Mouse (Mus musculus) embryonic fibroblast, embryonic 13.5 days (primary cell): ENCODE data around the gene Tnfrsf12a. TPM values are rescaled to one million over a fixed set of nuclear protein-coding genes. Genes with fewer than 3 reads are reported as not detected.

ENCODE experiments used
- H3K27ac ChIP-seq: 2 replicates; pipeline ENCODE4 v1.5.1; 2012; ENCODE audit warnings: low read length, control low read depth, inconsistent platforms; ENCODE audit not compliant: insufficient read depth
- H3K4me1 ChIP-seq: 2 replicates; pipeline ENCODE4 v1.6.1; 2011; ENCODE audit warnings: low read length; ENCODE audit not compliant: control insufficient read depth, insufficient read depth
- H3K4me3 ChIP-seq: 2 replicates; pipeline ENCODE4 v1.5.1; 2011; ENCODE audit warnings: mild to moderate bottlenecking, control low read depth, low read length; ENCODE audit not compliant: insufficient read depth
- CTCF ChIP-seq: IDR thresholded peaks from 2 replicates; pipeline ENCODE4 v1.5.1; 2011; ENCODE audit warnings: mild to moderate bottlenecking, control low read depth, low read length, moderate library complexity, borderline replicate concordance; ENCODE audit not compliant: insufficient read depth
- POLR2A ChIP-seq: IDR thresholded peaks from 2 replicates; pipeline ENCODE4 v1.6.1; 2011; ENCODE audit warnings: low read depth, mild to moderate bottlenecking, control low read depth, low read length, moderate library complexity
- polyA plus RNA-seq: library from polyadenylated mRNA; stranded (reverse); fragments of >200 nt; gene quantifications from 2 replicates; pipeline ENCODE4 v1.2.4, GENCODE M21; 2011; ENCODE audit warnings: low read depth; ENCODE audit not compliant: missing spikeins, insufficient read length

Gene Tnfrsf12a
- polyA plus RNA-seq, 1 experiment = 126 TPM

- Histone ChIP-seq H3K4me3 (peak overlapping the region; percentile 83), H3K4me1 (no peaks in the 10 kb centered on the region; the same call in 1 of the 2 replicates), H3K27ac (no peak overlapping the region)
- TF ChIP-seq CTCF (no peak), POLR2A (no peak)
Observed at GRCm38 (mm10) chr17:23672761-23673160, 4.5 kb downstream of the Tnfrsf12a start.

DNA sequence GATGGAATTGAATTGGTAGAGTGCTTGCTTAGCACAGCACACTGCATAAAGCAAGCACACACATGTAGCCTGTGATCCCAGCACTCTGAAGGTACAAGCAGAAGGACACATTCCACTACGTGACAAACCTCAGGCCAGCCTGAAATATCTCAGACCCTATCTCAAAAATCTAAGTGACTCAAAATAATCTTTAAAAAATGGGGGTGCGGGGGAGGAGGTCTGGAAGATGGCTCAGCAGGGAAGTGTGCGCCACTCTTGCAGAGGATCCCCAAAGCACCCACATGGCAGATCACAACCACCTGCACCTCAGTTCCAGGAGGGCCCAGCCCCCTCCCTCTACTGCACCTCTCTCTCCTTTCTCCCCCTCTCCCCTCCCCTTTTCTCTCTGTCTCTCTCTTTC, 5.7 kb downstream of the Tnfrsf12a start:
- Histone ChIP-seq H3K4me3 (no peak overlapping the region), H3K27ac (no peak overlapping the region), H3K4me1 (no peaks in the 10 kb centered on the region; the same call in 1 of the 2 replicates)
- no peak for TF ChIP-seq POLR2A
- no peak for TF ChIP-seq CTCF

- H3K4me1 ChIP-seq = no peaks in the 10 kb centered on the region; the same call in 1 of the 2 replicates
- TF ChIP-seq CTCF = no peak
- no peak overlapping the region for H3K4me3 ChIP-seq
- H3K27ac ChIP-seq = no peak overlapping the region
Observed at GRCm38 (mm10) chr17:23670516-23671074, 6.7 kb downstream of the Tnfrsf12a start.

DNA sequence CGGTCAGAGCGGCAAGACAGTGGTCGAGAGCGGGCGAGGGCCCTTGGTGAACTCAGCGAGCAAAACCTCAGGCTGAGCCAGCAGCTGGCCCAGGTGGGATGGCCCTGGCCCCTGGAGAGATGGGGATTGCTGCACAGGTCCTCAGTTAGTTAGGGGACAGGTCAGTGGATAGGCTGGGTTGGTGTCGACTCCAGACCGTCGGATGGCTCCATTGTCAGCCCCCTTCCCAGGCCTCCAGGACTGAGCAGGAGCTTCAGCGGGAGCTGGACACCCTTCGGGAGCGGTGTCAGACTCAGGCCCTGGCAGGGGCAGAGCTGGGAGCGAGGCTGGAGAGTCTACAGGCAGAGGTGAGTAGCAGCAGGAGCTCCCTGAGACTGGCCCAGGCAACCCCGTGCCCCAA, 11.8 kb downstream of the Tnfrsf12a start:
- no peak overlapping the region for H3K4me3 ChIP-seq
- H3K4me1 ChIP-seq = no peaks in the 10 kb centered on the region
- no peak for TF ChIP-seq POLR2A
- no peak for TF ChIP-seq CTCF
- H3K27ac ChIP-seq = no peak overlapping the region

DNA sequence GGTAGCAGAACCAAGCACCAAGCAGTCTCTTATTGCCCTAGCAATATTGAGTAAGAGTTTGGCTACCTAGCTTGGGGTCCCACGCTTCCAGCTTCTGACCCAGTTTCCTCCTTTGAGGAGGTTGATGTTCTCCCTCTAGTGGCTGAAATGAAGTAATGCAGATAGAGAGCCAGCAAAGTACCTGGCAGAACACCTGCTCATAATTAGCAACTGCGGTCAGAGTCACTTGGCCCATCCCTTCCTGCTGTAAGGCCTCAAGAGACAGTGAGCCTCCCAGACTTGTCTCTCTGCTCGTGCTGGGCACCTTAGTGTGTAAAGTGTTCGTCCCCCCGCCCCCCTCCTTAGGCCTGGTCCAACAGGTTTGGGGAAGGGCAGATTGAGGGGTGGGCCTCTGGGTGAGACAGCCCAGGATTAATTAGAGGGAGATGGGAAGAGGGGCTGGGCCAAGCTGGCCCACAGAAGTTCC, 12.7 kb downstream of the Tnfrsf12a start:
- H3K4me3 ChIP-seq = no peak overlapping the region
- no peaks in the 10 kb centered on the region for H3K4me1 ChIP-seq
- TF ChIP-seq CTCF (0 out of 2 replicates have a peak, but pooled peaks have one; percentile 15), POLR2A (no peak)
- H3K27ac ChIP-seq = no peak overlapping the region

DNA sequence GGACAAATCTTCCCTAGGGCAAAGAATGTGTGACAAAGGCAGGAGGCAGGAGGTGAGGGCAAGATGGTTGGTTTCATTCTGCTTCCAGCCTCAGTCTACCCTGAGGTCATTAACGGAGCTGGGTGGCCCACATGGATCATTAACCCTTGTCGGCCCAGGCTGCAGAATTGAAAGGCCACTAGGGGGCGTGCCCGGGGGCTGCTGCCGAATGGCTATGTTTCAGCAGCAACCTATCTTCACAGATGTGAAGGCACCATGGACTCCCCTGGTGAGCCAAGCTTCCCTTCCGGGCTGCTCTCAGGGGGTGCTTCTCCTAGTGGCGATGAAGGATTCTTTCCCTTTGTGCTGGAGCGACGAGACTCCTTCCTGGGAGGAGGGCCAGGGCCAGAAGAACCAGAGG, 15.7 kb downstream of the Tnfrsf12a start:
- no peak overlapping the region for H3K27ac ChIP-seq
- no peak overlapping the region for H3K4me3 ChIP-seq
- TF ChIP-seq CTCF = peak; percentile 34
- no peak for TF ChIP-seq POLR2A
- H3K4me1 ChIP-seq = no peaks in the 10 kb centered on the region

DNA sequence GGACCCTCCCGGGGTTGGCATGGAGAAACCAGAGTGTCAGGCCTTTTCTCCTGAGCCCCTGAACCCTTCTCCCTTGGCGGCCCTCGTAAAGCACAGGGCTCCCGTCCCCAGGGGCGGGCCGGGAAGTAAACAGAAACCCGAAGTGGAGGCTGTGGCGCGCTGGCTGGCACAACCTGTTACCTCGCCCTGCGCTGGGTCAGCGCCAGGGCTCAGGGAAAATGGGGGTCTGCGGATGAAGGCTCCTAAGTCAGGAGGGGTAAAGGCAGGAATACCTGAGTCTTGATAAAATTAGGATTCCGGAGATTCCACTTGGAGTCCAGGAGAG, 16.4 kb downstream of the Tnfrsf12a start:
- no peak overlapping the region for H3K27ac ChIP-seq
- TF ChIP-seq CTCF (no peak), POLR2A (no peak)
- H3K4me3 ChIP-seq = no peak overlapping the region
- H3K4me1 ChIP-seq = no peaks in the 10 kb centered on the region

- Histone ChIP-seq H3K4me3 (no peak within 1 kb of the TSS), H3K27ac (no peak within 1 kb of the TSS), H3K4me1 (no peaks in the 10 kb centered on the region)
- no peak for TF ChIP-seq POLR2A
- peak; percentile 50; the same call in 1 of the 2 replicates for TF ChIP-seq CTCF
Observed at GRCm38 (mm10) chr17:23660117-23660875, 17.0 kb downstream of the Tnfrsf12a start, which contains the start of gene Bicdl2. Bicdl2 (plus strand) TSS chr17:23660506.

GRCm38 (mm10) chr17:23658450-23658849, 18.8 kb downstream of the Tnfrsf12a start:
- no peak overlapping the region for H3K27ac ChIP-seq
- no peaks in the 10 kb centered on the region for H3K4me1 ChIP-seq
- H3K4me3 ChIP-seq = no peak overlapping the region
- no peak for TF ChIP-seq CTCF

GRCm38 (mm10) chr17:23654410-23654809, 22.9 kb downstream of the Tnfrsf12a start:
- no peaks in the 10 kb centered on the region for H3K4me1 ChIP-seq
- no peak overlapping the region for H3K4me3 ChIP-seq
- no peak overlapping the region for H3K27ac ChIP-seq
- TF ChIP-seq POLR2A (no peak), CTCF (no peak)

- Histone ChIP-seq H3K27ac (no peak overlapping the region), H3K4me1 (no peaks in the 10 kb centered on the region), H3K4me3 (no peak overlapping the region)
- TF ChIP-seq POLR2A = no peak
- TF ChIP-seq CTCF = no peak
Observed at GRCm38 (mm10) chr17:23654001-23654400, 23.3 kb downstream of the Tnfrsf12a start.
